ENCODE assay signal across 15 mouse cellular contexts in genomic region chr3:150365766-150366165, GRCm38 (mm10).
"Had no signal": no experiment of that assay in that cellular context is flagged by ENCODE, and none has a peak within 500 bp of the region (broad histone marks: within the 10 kb centered on the region; RNA-seq: fewer than 3 reads in every experiment).

No protein-coding gene starts in this region.

- H3K9ac ChIP-seq: neural tube, embryonic 13.5 days; neural tube, embryonic 15.5 days; stomach, embryonic 15.5 days had no signal

- H3K4me1 ChIP-seq: neural tube, embryonic 13.5 days; neural tube, embryonic 15.5 days; stomach, embryonic 15.5 days had no signal

- H3K9me3 ChIP-seq: neural tube, embryonic 13.5 days; neural tube, embryonic 15.5 days; stomach, embryonic 15.5 days had no signal

- DNase-seq: right cerebral cortex, adult 18-20 months; right cerebral cortex, postnatal 14 days; right cerebral cortex, postnatal 25 days; right cerebral cortex, postnatal 4 days; spleen, adult 18-20 months; thymus, adult 18-20 months; thymus, adult 2 months; thymus, postnatal 14 days; thymus, postnatal 25 days; thymus, postnatal 36 days; thymus, postnatal 4 days had no signal

- H3K27me3 ChIP-seq: neural tube, embryonic 13.5 days; neural tube, embryonic 15.5 days; stomach, embryonic 15.5 days had no signal

- H3K36me3 ChIP-seq: neural tube, embryonic 13.5 days; neural tube, embryonic 15.5 days; stomach, embryonic 15.5 days had no signal

- H3K27ac ChIP-seq: neural tube, embryonic 13.5 days; neural tube, embryonic 15.5 days; stomach, embryonic 15.5 days; stomach, postnatal 0 days had no signal

- H3K4me3 ChIP-seq: neural tube, embryonic 13.5 days; neural tube, embryonic 15.5 days; stomach, embryonic 15.5 days had no signal

- H3K4me2 ChIP-seq: neural tube, embryonic 13.5 days; neural tube, embryonic 15.5 days; stomach, embryonic 15.5 days had no signal
